Mouse (Mus musculus) fat pad, adult 2 months (tissue): ENCODE results near the gene Gm21411.
"Not testable (repeated sequence)": the region's sequence is repeated elsewhere in the genome, so short reads cannot be mapped to it uniquely, and the experiment has no call there.

ENCODE experiments used
- DNase-seq: peaks from one replicate; pipeline ENCODE4 v3.0.0-alpha.2; 2011; ENCODE audit warnings: low read depth, low spot score; ENCODE audit errors: extremely low read depth

The Gm21411 gene

GRCm38 (mm10) chr4:146909386-146910137 lies at the start of gene Gm21411:
Gene Gm21411, minus strand, starts transcription at chr4:146909590.
- not testable (repeated sequence) for DNase-seq

DNA sequence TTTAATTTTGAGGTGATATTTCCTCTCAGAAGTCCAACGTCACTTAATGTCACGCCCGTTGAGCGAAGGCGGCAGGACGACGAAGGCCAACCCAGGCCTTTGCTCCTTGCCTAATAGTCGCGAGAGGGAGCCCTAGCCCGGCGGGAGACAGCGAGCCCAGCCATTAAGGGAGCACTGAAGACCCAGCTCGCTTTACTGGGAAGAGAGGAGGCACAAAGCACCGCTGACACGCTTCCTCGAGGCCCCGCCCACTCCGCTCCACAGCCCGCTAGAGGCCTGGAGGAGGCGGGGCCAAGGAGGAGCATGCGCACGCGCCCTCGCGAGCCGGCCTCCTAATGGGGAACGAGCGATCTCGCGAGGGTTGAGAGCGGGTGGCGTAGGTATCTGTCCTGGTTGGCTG lies 32.3 kb upstream of the Gm21411 start:
- not testable (repeated sequence) for DNase-seq

- DNase-seq = no peak
These were observed 23.1 kb upstream of the Gm21411 start for GRCm38 (mm10) chr4:146932311-146933082.

- no peak for DNase-seq
These were observed 5.8 kb upstream of the Gm21411 start for GRCm38 (mm10) chr4:146915196-146915595.

- DNase-seq = not testable (repeated sequence)
These were observed 1.3 kb downstream of the Gm21411 start for GRCm38 (mm10) chr4:146908131-146908530.

DNA sequence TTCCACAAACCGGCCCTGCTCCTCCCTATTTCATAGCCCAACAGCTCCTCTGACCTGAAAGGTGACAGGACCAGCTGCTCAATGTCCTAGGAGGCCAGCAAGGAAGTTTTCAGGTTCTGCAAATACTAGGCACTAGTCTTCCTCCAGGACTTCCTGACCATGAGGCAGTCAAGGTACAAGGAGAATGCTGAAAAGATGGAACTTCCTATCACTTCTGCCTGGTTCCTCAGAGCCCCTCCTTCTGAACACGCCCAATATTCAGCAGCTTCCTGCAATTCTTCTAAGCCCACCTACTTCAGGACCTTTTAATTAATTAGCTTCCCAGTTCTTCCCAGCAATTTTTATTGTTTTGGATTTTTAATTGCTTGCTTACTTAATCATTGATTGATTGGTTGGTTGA lies 4.6 kb downstream of the Gm21411 start:
- not testable (repeated sequence) for DNase-seq

GRCm38 (mm10) chr4:146903126-146903525 lies 6.3 kb downstream of the Gm21411 start:
- not testable (repeated sequence) for DNase-seq
